Mouse (Mus musculus): Measurements from ENCODE around the gene Glb1.
"Not testable (repeated sequence)": the region's sequence is repeated elsewhere in the genome, so short reads cannot be mapped to it uniquely, and the experiment has no call there.

The Glb1 gene

DNA sequence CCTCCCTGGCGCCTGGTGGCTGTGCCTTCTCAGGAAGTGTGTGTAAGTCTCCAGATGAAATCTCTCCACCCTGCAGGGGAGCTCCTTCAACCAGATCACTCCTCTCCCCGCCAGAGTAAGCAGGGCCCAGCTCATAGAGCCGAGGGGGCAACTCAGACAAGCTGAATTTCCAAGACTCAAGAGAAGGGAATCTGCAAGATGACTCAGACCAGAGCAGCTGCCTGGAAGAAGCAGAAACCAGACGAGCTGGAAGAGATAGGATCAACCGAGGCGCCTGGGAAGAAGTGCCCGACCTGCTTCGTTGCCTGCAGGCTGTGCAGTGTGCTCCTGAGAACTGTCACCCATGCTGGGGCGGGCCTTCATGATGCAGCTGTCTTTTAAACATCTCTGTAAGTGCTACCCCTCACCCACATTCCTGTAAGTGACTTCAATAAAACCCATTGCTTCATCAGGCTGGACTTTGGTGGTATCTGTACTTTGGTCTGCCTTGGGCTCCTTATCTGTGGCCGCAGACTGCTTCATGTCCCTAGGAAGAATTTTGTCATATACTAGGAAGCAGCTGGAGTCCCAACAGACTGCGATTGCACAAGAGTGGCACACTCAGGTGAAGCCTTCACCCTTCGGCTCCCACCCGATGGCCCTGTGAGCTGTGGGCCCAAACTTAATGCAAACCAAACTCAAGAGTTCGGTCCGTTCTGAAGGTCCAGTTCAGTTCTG is 102.0 kb downstream of the Glb1 start:
- no peak for DNase-seq (ENCODE audit: low spot score)

DNA sequence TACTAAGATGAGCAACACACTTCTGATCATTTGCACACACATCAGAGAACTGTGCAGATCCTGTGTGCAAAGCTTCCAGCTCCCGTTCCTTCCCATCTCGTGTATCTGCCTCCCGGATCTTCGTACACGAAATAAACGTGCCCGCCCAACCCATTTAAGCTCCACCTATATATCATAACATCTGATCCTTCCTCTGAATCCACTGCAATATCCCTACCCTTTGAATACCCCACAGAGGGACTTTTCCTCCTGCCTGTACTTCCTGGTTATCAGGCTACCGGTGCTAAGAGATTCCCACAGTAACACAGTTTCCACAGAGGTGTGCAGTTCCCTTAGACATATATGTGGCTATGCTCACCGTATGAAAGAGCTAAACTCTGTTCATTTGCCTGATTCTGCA is 103.9 kb downstream of the Glb1 start, which contains the start of gene Ccr4:
Ccr4 (minus strand) TSS at position 101 of the 400 bp plus-strand sequence.
- DNase-seq (ENCODE audit: low spot score): no peak

DNA sequence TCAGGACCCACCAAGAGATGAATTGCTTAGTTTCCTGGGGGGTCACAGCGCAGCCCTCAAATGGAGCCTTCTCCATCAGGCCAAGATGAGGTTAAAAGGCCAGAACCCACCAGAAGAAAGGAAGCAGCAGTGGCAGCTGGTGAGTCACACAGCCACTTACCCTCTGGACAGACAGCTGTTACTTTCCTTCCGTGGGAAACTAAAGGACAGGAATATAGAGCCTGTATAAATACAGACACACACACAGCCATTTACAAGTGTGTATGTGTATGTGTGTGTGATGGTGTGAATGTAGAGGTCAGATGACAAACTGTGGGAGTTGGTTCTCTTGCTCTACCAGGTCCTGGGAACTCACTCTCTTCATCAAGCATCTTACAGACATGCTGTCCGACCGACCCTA is 105.7 kb downstream of the Glb1 start:
- no peak for DNase-seq (ENCODE audit: low spot score)

DNA sequence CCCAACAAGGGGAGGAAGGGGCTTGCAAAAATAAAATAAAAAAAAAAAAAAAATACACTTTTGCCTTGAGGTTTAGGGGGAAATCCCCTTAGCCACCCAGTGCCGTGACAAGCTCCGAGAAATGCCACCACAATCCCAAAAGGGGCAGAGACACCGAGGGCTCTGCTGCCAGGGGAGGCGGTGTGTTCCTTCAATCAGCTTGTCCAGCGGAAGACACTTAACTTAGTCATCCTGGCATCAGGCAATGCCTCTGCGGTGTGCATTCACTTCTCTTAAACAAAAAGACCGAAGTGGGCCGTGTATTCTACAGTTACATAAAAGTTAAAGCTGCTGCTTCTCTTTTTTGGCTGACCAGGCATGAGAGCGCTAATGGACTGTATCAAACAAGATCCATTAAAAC is 106.5 kb downstream of the Glb1 start:
- DNase-seq (ENCODE audit: low spot score): no peak

DNA sequence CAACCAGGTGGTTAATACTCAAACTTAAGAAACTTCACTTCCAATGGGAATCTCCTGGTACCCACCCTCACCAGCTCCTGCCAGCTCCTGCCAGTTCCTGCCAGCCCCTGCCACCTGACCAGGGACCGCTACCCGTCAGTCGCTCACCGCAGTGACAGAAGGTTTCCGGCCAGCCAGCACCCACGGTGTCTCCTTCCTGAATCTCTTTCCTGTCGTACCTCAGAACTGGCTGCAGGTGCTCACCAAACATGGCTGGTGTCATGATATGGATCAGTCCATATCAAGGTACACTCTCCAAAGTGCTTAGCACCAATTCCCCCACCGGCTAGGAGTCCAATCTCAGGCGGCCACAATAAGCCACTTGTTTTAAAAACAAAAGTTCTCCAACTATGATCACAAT is 108.9 kb downstream of the Glb1 start:
- DNase-seq (ENCODE audit: low spot score): no peak

DNA sequence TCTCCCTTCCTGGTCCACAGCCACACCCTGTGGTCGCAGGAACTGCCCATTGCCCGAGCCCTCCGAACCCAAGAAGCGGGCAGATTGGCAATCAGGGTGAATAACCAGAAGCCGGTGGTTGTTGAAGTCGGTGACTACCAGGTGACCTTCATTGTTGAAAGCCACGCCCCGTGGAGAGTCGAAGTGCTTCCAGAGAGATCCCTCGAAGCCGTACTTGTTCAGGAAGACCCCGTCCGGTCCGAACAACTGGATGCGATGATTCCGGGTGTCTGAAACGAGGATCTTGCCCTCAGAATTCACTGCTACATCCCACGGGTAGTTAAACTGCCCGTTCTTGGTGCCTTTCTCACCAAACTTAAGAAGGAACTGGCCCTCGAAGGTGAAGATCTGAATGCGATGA is 112.0 kb downstream of the Glb1 start:
- no peak for DNase-seq (ENCODE audit: low spot score)

DNA sequence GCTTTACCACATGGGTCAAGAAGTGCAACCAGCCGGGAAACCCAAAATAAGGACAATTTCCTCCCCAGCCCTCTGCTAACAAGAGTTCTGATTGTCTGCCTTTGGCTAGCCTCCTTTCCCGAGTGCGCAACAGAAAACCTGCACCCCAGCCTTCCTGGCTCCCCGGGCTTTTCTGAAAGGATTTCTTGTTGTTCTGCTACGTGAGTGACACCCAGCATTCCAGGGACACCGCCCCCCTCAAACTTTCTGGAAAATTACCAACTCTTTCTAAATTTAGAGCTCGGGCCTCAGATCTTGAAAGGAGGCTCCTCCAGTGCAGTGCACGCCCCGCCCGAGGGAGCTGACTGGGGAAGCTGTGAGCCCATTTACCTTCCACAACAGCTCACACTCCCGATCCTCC is 114.5 kb downstream of the Glb1 start, which contains the start of gene C130032M10Rik:
C130032M10Rik (plus strand) TSS at position 334 of the 400 bp plus-strand sequence.
- no peak for DNase-seq (ENCODE audit: low spot score)

DNA sequence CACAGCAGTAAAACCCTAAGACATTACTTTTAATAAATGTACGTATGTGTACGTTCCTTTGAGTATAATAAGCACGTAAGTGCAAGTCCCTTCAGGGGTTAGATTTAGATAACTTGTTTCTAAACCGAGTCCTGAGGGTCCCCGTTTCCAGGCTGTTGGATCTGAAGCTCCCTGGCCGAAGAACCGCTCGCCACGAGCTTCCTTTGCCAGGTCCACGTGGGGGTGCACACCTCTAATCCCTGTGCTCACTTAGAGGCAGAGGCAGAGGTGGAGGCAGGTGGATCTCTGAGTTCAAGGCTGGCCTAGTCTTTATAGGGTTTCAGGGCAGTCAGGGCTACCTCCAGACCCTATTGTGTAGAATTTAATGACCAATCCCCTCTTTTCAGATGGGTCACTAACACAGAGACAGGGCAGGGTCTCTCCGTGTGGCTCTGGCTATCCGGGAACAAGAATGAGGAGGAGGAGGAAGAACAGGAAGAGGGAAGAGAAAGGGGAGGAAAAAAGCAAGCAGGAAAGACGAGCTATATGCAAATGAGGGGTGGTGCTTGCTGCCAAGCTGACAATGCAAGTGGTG is 117.1 kb downstream of the Glb1 start:
- DNase-seq (ENCODE audit: low spot score): no peak

DNA sequence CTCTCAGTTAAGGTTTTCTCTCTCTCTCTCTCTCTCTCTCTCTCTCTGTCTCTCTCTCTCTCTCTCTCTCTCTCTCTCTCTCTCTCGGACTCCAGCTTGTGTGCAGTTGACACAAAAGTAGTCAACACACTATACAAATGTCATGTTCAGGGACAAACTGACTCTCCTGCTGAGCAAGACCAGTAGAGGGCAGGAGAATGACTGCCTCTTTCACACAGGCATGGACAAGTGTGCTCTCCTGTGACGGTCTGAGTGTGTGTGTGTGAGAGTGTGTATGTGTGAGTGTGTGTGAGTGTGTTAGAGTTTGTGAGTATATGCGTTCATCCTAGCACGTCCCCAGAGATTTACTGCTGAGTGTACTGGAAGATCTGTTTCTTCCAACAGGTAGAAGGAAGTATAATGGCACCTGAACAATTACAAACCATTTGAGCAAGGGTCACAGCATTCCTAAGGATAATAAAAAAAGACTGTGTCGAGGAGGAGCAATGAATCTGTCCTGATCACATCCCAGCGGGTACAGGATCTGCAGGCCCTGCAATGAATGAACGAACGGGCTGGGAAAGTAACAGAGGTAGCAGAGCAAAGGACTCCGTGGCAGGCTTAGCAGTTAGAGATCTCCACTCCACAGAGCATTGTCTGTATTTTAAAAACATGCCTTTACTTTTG is 118.1 kb downstream of the Glb1 start:
- no peak for DNase-seq (ENCODE audit: low spot score)

DNA sequence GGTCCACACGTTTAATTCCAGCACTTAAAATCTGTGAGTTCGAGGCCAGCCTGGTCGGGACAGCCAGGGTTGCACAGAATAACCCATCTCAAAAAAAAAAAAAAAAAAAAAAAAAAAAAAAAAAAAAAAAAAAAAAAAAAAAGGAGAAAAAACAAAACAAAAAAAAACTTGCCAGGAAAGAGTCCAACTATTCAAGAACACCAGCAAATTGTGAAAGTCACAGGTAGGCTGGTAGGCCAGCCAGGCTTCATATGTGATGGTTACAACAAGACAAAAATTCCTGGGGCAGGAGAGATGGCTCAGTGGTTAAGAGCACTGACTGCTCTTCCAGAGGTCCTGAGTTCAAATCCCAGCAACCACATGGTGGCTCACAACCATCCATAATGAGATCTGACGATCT is 119.7 kb downstream of the Glb1 start:
- not testable (repeated sequence) for DNase-seq (ENCODE audit: low spot score)

DNA sequence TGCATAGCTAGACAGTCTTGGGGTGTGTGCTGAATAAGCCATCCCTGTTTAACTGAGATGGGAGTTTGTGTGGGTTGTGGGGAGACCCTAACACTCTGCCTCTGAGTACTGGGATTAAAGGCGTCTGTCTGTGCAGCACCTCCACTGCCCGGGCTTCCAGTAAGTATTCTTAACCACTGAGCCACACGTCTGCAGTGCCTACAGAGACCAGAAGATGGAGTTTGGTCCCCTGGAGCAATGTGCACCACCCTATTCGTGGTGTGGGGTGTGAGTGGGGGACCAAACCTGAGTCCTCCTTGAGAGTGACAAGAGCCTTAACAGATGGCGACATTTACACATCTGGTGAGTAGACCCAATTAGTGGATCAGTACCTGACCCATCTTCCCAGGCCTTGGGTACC is 121.2 kb downstream of the Glb1 start:
- DNase-seq (ENCODE audit: low spot score): no peak

DNA sequence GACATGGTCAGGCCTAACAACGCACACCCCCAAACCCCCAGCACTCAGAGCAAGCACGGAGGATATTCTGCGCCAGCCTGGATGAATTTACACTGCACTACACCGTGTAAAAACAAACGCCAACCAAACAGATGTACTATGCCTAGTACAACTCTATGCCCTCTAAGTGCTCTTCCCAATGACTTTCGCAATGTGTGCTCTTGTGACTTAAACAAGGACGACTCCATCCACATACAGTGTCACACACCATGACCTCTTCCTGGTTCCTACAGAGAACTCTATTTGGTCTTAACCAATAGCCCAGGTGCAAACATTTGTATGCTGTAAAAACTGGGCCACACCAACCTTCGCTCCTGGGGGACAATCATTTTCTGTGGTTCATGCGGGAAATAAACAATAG is 121.6 kb downstream of the Glb1 start:
- no peak for DNase-seq (ENCODE audit: low spot score)

All from ovary, adult 18-20 months (tissue).